Mouse (Mus musculus): ENCODE data around the gene Pnck.

DNA sequence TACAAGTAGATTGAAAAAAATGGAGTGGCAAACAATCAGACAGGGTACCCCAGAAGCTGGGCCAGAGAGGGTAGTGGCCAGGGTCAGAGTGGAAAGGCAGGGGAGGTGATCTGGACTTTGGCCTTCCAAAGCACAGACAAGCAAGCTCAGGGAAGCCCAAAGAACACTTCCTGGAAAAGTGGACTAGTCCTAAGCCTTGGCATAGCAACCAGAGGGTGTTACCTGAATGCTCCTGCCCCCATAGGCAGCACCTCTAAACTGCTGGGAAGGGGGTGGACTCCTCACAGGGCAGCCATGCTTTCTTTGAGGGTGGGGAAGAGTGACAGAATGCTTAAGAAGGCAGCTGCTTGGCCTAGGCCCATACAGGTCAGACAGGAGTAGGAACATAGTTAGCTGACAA, 25.1 kb upstream of the Pnck start:
- TF ChIP-seq CTCF (IDR thresholded peaks at IDR 0.05; ENCODE audit: low read depth, low read length), result no peak
- no peak for TF ChIP-seq POLR2A (IDR thresholded peaks at IDR 0.05; ENCODE audit: insufficient read depth, low read length)
- no peak for TF ChIP-seq EP300 (IDR thresholded peaks at IDR 0.05; ENCODE audit: insufficient read depth, low read depth, low read length)
